Mouse (Mus musculus) brown adipose tissue, adult 24 weeks (tissue): ENCODE results near the gene Zfp988. TPM values are rescaled to one million over a fixed set of nuclear protein-coding genes. Genes with fewer than 3 reads are reported as not detected.
"Not testable (repeated sequence)": the region's sequence is repeated elsewhere in the genome, so short reads cannot be mapped to it uniquely, and the experiment has no call there.

ENCODE experiments used
- H3K27ac ChIP-seq: fragments of 200-500 bp; replicated peaks from 2 replicates; pipeline ENCODE4 v1.5.1; 2012; ENCODE audit warnings: low read depth, mild to moderate bottlenecking, low read length
- H3K4me1 ChIP-seq: fragments of 200-500 bp; 2 replicates; pipeline ENCODE4 v1.6.1; 2012; ENCODE audit warnings: low read length, mixed read lengths; ENCODE audit not compliant: control insufficient read depth, insufficient read depth, insufficient read length
- H3K4me3 ChIP-seq: fragments of 200-500 bp; 2 replicates; pipeline ENCODE4 v1.5.1; 2012; ENCODE audit warnings: low read depth, mild to moderate bottlenecking, low read length, moderate library complexity; ENCODE audit not compliant: insufficient read depth
- polyA plus RNA-seq: library from polyadenylated mRNA; stranded (reverse); fragments of >200 nt; gene quantifications from 2 replicates; pipeline ENCODE4 v1.2.4, GENCODE M21; 2012; ENCODE audit not compliant: missing spikeins, insufficient read depth, insufficient read length

The Zfp988 gene
- polyA plus RNA-seq, result not detected in 2 replicates

- not testable (repeated sequence) for H3K4me1 ChIP-seq, H3K27ac ChIP-seq, H3K4me3 ChIP-seq
Measured at GRCm38 (mm10) chr4:147305436-147305835, at the start of gene Zfp988. TSS of gene Zfp988 (plus strand) at chr4:147305674.

GRCm38 (mm10) chr4:147262708-147263107, 42.8 kb upstream of the Zfp988 start:
- H3K4me1 ChIP-seq, H3K27ac ChIP-seq, H3K4me3 ChIP-seq: not testable (repeated sequence)

DNA sequence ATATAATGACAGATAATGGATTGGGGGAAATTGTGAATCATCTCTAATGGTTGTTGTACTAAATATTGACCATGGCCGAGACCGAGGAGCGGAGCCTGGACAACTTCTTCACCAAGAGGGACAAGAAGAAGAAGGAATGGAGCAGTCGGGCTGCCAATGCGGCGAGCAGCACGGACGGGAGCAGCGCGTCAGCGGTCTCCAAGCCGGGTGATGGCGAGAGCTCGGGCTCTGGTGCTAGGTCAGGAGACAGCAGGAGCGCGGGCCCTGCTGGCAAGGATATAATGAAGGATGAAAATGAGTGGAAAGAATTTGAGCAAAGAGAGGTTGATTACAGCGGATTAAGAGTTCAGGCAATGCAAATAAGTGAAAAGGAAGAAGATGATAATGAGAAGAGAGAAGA, 38.2 kb upstream of the Zfp988 start:
- not testable (repeated sequence) for H3K4me3 ChIP-seq, H3K4me1 ChIP-seq, H3K27ac ChIP-seq

DNA sequence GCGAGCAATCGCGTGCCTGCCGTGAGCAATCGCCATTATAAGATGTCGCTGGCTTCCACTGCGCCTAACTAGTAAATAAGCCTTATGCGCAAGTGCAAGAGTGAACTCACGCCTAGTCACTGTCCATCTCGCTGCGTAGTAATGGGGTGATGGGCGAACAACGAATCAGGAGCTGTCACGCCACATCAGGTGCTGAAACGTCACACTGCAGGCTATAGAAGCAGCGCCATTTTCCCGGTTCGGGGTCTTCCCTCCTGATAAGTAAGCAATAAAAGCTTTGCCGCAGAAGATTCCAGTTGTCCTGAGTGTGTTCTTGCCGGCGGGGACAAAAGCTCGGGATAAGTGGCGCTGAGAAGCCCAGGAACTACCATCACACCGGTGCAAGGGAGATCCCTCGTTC, 36.7 kb upstream of the Zfp988 start:
- not testable (repeated sequence) for H3K4me1 ChIP-seq, H3K27ac ChIP-seq, H3K4me3 ChIP-seq

DNA sequence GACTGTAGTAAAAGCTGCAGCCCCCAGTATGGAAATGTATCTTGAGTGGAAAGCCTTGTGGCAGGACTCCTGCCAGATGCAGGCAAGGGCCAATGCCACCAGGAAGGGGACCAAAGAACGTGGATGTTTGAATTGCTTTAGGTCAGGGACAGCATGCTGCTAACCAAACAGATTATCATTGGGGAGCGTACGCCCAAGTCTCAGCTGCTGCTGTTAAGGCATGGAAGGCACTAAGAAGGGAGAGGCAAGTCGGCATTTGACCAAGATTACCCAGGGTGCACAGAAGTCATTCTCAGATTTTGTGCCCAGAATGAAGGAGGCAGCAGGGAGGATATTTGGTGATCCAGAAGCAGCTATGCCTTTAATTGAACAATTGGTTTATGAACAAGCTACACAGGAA, 35.4 kb upstream of the Zfp988 start:
- not testable (repeated sequence) for H3K27ac ChIP-seq, H3K4me1 ChIP-seq, H3K4me3 ChIP-seq

GRCm38 (mm10) chr4:147271601-147272000, 33.9 kb upstream of the Zfp988 start:
- H3K4me3 ChIP-seq, H3K27ac ChIP-seq: not testable (repeated sequence)

GRCm38 (mm10) chr4:147275021-147275772, 30.3 kb upstream of the Zfp988 start:
- H3K27ac ChIP-seq, H3K4me3 ChIP-seq, H3K4me1 ChIP-seq: not testable (repeated sequence)

More at GRCm38 (mm10) chr4:147271601-147272000, 33.9 kb upstream of the Zfp988 start:
- not testable (repeated sequence) for H3K4me1 ChIP-seq

GRCm38 (mm10) chr4:147275773-147276140, 29.7 kb upstream of the Zfp988 start:
- not testable (repeated sequence) for H3K4me3 ChIP-seq

DNA sequence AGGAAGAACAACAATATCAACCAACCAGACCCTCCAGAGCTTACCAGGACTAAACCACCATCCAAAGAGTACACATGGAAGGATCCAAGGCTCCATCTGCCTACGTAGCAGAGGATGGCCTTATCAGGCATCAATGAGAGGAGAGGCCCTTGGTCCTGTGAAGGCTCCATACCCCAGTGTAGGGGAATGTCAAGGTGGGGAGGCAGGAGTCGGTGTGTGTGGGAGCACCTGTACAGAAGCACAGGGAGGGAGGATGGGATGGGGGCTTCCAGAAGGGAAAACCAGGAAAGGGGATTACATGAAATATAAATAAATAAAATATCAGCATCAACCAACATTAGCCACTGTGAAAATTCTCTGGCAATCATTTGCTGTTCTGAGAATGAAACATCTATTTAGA, 25.1 kb upstream of the Zfp988 start:
- H3K27ac ChIP-seq, H3K4me1 ChIP-seq, H3K4me3 ChIP-seq: not testable (repeated sequence)

More at GRCm38 (mm10) chr4:147275773-147276140, 29.7 kb upstream of the Zfp988 start:
- not testable (repeated sequence) for H3K27ac ChIP-seq, H3K4me1 ChIP-seq

DNA sequence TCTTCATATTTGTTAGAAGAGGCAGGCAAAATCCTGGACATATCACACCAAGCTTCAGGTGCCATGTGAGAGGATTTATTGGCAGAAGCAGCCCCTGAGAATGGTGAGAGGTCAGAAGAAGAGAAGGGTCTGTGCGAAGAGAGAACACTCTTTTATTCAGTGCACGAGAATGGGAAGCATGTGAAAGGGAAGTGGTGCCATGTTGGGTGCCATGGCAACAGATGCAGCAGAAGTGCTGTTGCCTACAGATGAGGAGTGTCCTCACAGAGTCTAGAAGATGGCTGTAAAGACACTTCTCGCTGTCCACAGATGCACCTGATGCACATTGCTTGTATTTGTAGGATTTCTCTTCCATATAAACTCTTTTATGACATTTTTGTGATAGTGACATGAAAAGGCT, 6.9 kb upstream of the Zfp988 start:
- H3K4me1 ChIP-seq, H3K4me3 ChIP-seq, H3K27ac ChIP-seq: not testable (repeated sequence)

GRCm38 (mm10) chr4:147302375-147302774, 3.1 kb upstream of the Zfp988 start:
- not testable (repeated sequence) for H3K27ac ChIP-seq, H3K4me1 ChIP-seq, H3K4me3 ChIP-seq

DNA sequence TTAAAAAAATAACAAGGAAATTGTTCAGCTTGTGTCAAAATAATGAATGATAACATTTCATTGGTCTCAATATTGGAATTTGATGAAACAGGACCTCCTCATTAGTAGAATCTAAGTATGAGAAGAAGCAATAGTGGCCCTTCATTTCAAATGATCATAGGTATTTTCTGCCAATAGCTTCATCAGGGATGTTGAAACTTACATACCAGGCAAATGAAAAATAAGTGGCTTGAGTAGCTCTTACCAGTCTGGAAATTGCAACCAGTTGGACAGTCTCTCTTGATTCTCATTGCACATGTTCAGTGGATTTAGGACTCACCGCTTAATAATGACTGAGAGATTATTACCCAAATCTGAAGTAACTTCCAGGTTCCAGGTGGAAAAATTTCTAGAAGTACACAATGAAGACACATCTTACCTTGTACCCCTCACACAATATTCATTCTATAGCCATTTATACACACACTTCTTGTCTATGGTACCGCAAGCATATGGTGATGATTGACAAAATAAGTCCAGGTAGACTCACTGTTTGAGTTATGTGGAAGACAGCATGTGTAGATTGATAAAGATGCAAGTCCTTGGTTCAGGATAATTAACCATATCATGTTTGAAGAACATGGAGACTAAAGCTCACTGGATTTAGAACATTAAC, 29.7 kb downstream of the Zfp988 start:
- not testable (repeated sequence) for H3K4me3 ChIP-seq, H3K4me1 ChIP-seq, H3K27ac ChIP-seq

DNA sequence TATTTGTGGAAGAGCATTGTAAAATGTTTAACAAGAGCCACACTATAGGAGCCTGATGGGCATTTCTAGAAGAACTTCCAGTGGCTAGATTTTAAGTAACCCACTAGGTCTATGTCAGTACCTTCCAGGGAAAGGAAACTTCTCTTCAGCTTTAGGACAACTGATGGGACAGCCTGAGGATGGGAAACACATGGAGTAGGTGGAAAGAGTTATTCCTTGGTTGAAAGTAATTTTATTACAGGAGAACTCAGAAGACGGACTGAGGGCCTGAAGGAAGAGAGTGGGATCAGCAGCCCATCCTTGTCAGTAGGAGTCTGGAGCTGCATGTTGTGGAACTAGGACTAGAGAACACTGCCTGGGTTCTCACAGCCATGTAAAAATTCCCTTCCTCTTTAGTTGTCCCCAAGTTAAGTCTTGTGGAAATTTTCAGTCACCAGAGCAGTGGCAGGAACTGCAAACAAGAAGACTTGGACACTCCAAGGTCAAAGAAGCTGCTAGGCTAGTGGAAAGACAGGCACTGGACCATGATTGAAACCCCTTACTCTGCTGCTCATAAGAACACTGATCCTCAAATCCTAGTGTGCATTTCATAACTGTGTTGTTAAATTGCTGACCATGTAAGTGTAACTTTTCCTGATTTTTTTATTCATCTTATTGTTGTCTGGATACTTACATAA, 30.4 kb downstream of the Zfp988 start:
- not testable (repeated sequence) for H3K4me1 ChIP-seq, H3K4me3 ChIP-seq, H3K27ac ChIP-seq

DNA sequence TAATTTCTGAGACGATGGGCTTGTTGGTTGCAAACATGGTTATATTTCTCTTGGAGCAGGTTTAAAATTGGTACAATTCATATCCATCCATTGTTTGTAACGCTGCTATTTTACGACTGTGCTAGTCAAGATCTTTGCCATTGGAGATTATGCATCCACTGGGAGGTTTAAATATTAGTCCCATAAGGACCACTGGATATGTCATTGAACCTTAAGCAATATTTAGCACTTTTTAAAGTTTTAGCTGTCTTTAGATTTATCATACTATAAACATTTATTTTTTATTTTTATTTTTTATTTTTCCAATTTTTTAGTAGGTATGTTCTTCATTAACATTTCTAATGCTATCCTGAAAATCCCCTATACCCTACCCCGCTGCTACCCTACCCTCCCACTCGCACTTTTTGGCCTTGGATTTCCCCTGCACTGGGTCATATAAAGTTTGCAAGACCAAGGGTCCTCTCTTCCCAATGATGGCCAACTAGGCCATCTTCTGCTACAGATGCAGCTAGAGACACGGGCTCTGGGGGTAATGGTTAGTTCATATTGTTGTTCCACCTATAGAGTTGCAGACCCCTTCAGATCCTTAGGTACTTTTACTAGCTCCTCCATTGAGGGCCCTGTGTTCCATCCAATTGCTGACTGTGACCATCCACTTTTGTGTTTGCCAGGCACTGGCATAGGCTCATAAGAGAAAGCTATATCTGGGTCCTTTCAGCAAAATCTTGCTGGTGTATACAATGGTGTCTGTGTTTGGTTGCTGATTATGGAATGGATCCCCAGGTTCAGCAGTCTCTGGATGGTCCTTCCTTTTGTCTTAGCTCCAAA, 31.1 kb downstream of the Zfp988 start:
- H3K27ac ChIP-seq, H3K4me3 ChIP-seq, H3K4me1 ChIP-seq: not testable (repeated sequence)

DNA sequence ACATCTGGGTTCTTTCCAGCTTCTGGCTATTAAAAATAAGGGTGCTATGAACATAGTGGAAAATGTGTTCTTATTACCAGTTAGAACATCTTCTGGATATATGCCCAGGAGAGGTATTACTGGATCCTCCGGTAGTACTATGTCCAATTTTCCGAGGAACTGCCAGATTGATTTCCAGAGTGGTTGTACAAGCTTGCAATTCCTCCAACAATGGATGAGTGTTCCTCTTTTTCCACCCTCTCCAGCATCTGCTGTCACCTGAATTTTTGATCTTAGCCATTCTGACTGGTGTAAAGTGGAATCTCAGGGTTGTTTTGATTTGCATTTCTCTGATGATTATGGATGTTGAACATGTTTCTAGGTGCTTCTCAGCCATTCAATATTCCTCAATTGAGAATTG, 32.0 kb downstream of the Zfp988 start:
- not testable (repeated sequence) for H3K4me3 ChIP-seq, H3K27ac ChIP-seq, H3K4me1 ChIP-seq
